Mouse (Mus musculus): ENCODE measurements around the gene Rarres1. TPM values are rescaled to one million over a fixed set of nuclear protein-coding genes. Genes with fewer than 3 reads are reported as not detected.

Rarres1 gene
- 1.6 and 2.3 TPM in 2 replicates for polyA plus RNA-seq (2016; fragmentation: Nextera tagmentation; extraction: Ambion mirVana)

GRCm38 (mm10) chr3:67515274-67515801, at the start of gene Rarres1:
TSS of gene Rarres1 (minus strand) at chr3:67515523.
- ATAC-seq = 0 out of 2 replicates have a peak, but pooled peaks have one; percentile 30
- WGBS (ENCODE audit: insufficient replicate concordance) = 4% methylated on average over 38 of the region's 38 CpGs
- H3K4me1 ChIP-seq = no peaks in the 10 kb centered on the region
- H3K4me3 ChIP-seq = peak within 1 kb of the TSS; percentile 54
- H3K27ac ChIP-seq = no peak within 1 kb of the TSS
- H3K27me3 ChIP-seq (replicated peaks) = peaks cover 52% of the 10 kb centered on the region
- no peaks in the 10 kb centered on the region for H3K36me3 ChIP-seq
- H3K4me2 ChIP-seq = peak within 1 kb of the TSS; percentile 82
- H3K9ac ChIP-seq = peak within 1 kb of the TSS; percentile 53
- H3K9me3 ChIP-seq (replicated peaks) = no peaks in the 10 kb centered on the region

- no peaks in the 10 kb centered on the region for H3K27me3 ChIP-seq (replicated peaks)
- peak overlapping the region; percentile 68 for H3K27ac ChIP-seq
- H3K4me2 ChIP-seq = no peak overlapping the region
- H3K4me3 ChIP-seq = no peak overlapping the region
- H3K9me3 ChIP-seq (replicated peaks) = no peaks in the 10 kb centered on the region
- no peak overlapping the region for H3K9ac ChIP-seq
- peak; percentile 60 for ATAC-seq
- peaks cover 18% of the 10 kb centered on the region for H3K4me1 ChIP-seq
- H3K36me3 ChIP-seq = no peaks in the 10 kb centered on the region
- 46% methylated on average over 5 of the region's 5 CpGs for WGBS (ENCODE audit: insufficient replicate concordance)
These were observed 49.5 kb upstream of the Rarres1 start for GRCm38 (mm10) chr3:67564731-67565357.

- H3K4me2 ChIP-seq = peak overlapping the region; percentile 31
- no peak overlapping the region for H3K9ac ChIP-seq
- ATAC-seq = no peak
- no peaks in the 10 kb centered on the region for H3K27me3 ChIP-seq (replicated peaks)
- H3K4me3 ChIP-seq = no peak overlapping the region
- H3K27ac ChIP-seq = no peak overlapping the region
- no peaks in the 10 kb centered on the region for H3K9me3 ChIP-seq (replicated peaks)
- H3K4me1 ChIP-seq = no peaks in the 10 kb centered on the region
- WGBS (ENCODE audit: insufficient replicate concordance) = 77% methylated on average over 14 of the region's 14 CpGs
- no peaks in the 10 kb centered on the region for H3K36me3 ChIP-seq
These were observed 42.5 kb upstream of the Rarres1 start for GRCm38 (mm10) chr3:67557718-67558354.

- peak overlapping the region; percentile 31 for H3K4me2 ChIP-seq
- H3K9me3 ChIP-seq (replicated peaks) = no peaks in the 10 kb centered on the region
- no peak for ATAC-seq
- no peaks in the 10 kb centered on the region for H3K27me3 ChIP-seq (replicated peaks)
- no peak overlapping the region for H3K9ac ChIP-seq
- no peaks in the 10 kb centered on the region for H3K36me3 ChIP-seq
- no peaks in the 10 kb centered on the region for H3K4me1 ChIP-seq
- H3K27ac ChIP-seq = no peak overlapping the region
- H3K4me3 ChIP-seq = no peak overlapping the region
- WGBS (ENCODE audit: insufficient replicate concordance) = 41% methylated on average over 14 of the region's 14 CpGs
These were observed 41.9 kb upstream of the Rarres1 start for GRCm38 (mm10) chr3:67557200-67557651.

- Histone ChIP-seq H3K27ac (no peak overlapping the region), H3K4me2 (no peak overlapping the region), H3K4me1 (no peaks in the 10 kb centered on the region), H3K9ac (no peak overlapping the region), H3K36me3 (no peaks in the 10 kb centered on the region), H3K9me3 (replicated peaks) (no peaks in the 10 kb centered on the region), H3K4me3 (no peak overlapping the region), H3K27me3 (replicated peaks) (no peaks in the 10 kb centered on the region)
- no peak for ATAC-seq
- WGBS (ENCODE audit: insufficient replicate concordance) = 62% methylated on average over 5 of the region's 5 CpGs
These were observed 39.9 kb upstream of the Rarres1 start for GRCm38 (mm10) chr3:67555211-67555610.

GRCm38 (mm10) chr3:67553927-67554448, 38.7 kb upstream of the Rarres1 start:
- no peak for ATAC-seq
- H3K27me3 ChIP-seq (replicated peaks) = no peaks in the 10 kb centered on the region
- no peaks in the 10 kb centered on the region for H3K4me1 ChIP-seq
- no peaks in the 10 kb centered on the region for H3K9me3 ChIP-seq (replicated peaks)
- WGBS (ENCODE audit: insufficient replicate concordance) = 65% methylated on average over 5 of the region's 5 CpGs
- H3K4me3 ChIP-seq = no peak overlapping the region
- no peaks in the 10 kb centered on the region for H3K36me3 ChIP-seq
- no peak overlapping the region for H3K4me2 ChIP-seq
- no peak overlapping the region for H3K9ac ChIP-seq
- H3K27ac ChIP-seq = no peak overlapping the region

GRCm38 (mm10) chr3:67553281-67553680, 38.0 kb upstream of the Rarres1 start:
- ATAC-seq = no peak
- 42% methylated on average over 4 of the region's 4 CpGs for WGBS (ENCODE audit: insufficient replicate concordance)

GRCm38 (mm10) chr3:67551193-67551592, 35.9 kb upstream of the Rarres1 start:
- WGBS (ENCODE audit: insufficient replicate concordance) = 49% methylated on average over 3 of the region's 3 CpGs
- no peaks in the 10 kb centered on the region for H3K9me3 ChIP-seq (replicated peaks)
- no peak overlapping the region for H3K4me2 ChIP-seq
- no peak overlapping the region for H3K27ac ChIP-seq
- ATAC-seq = peak; percentile 46
- H3K27me3 ChIP-seq (replicated peaks) = no peaks in the 10 kb centered on the region
- no peak overlapping the region for H3K9ac ChIP-seq
- no peak overlapping the region for H3K4me3 ChIP-seq
- H3K36me3 ChIP-seq = no peaks in the 10 kb centered on the region
- H3K4me1 ChIP-seq = no peaks in the 10 kb centered on the region

More at GRCm38 (mm10) chr3:67553281-67553680, 38.0 kb upstream of the Rarres1 start:
- Histone ChIP-seq H3K4me3 (no peak overlapping the region), H3K27ac (no peak overlapping the region), H3K36me3 (no peaks in the 10 kb centered on the region), H3K9ac (no peak overlapping the region), H3K4me2 (no peak overlapping the region), H3K9me3 (replicated peaks) (no peaks in the 10 kb centered on the region), H3K27me3 (replicated peaks) (no peaks in the 10 kb centered on the region), H3K4me1 (no peaks in the 10 kb centered on the region)

- Histone ChIP-seq H3K27ac (no peak overlapping the region), H3K4me1 (no peaks in the 10 kb centered on the region), H3K27me3 (replicated peaks) (no peaks in the 10 kb centered on the region), H3K4me3 (no peak overlapping the region), H3K9ac (no peak overlapping the region), H3K9me3 (replicated peaks) (no peaks in the 10 kb centered on the region), H3K36me3 (no peaks in the 10 kb centered on the region), H3K4me2 (no peak overlapping the region)
- ATAC-seq = no peak
- 53% methylated on average over 8 of the region's 8 CpGs for WGBS (ENCODE audit: insufficient replicate concordance)
These were observed 28.3 kb upstream of the Rarres1 start for GRCm38 (mm10) chr3:67543630-67544029.

GRCm38 (mm10) chr3:67524768-67525167, 9.4 kb upstream of the Rarres1 start:
- Histone ChIP-seq H3K4me2 (no peak overlapping the region), H3K9me3 (replicated peaks) (no peaks in the 10 kb centered on the region), H3K27me3 (replicated peaks) (0 out of 2 replicates have a peak, but pooled peaks cover 4% of the 10 kb centered on the region), H3K27ac (no peak overlapping the region), H3K4me1 (no peaks in the 10 kb centered on the region), H3K9ac (no peak overlapping the region), H3K36me3 (no peaks in the 10 kb centered on the region), H3K4me3 (no peak overlapping the region)
- no peak for ATAC-seq
- WGBS (ENCODE audit: insufficient replicate concordance) = 60% methylated on average over 6 of the region's 6 CpGs

- Histone ChIP-seq H3K4me1 (no peaks in the 10 kb centered on the region), H3K36me3 (no peaks in the 10 kb centered on the region), H3K27ac (no peak overlapping the region), H3K4me3 (no peak overlapping the region), H3K4me2 (no peak overlapping the region), H3K9ac (no peak overlapping the region), H3K9me3 (replicated peaks) (no peaks in the 10 kb centered on the region), H3K27me3 (replicated peaks) (peaks cover 10% of the 10 kb centered on the region; the same call in 1 of the 2 replicates)
- WGBS (ENCODE audit: insufficient replicate concordance) = 66% methylated on average over 8 of the region's 8 CpGs
- no peak for ATAC-seq
These were observed 7.4 kb upstream of the Rarres1 start for GRCm38 (mm10) chr3:67522709-67523108.

GRCm38 (mm10) chr3:67520568-67521143, 5.3 kb upstream of the Rarres1 start:
- no peaks in the 10 kb centered on the region for H3K36me3 ChIP-seq
- no peak overlapping the region for H3K9ac ChIP-seq
- no peak overlapping the region for H3K4me3 ChIP-seq
- no peaks in the 10 kb centered on the region for H3K4me1 ChIP-seq
- no peak for ATAC-seq
- no peaks in the 10 kb centered on the region for H3K9me3 ChIP-seq (replicated peaks)
- no peak overlapping the region for H3K27ac ChIP-seq
- WGBS (ENCODE audit: insufficient replicate concordance) = 70% methylated on average over 5 of the region's 5 CpGs
- peaks cover 24% of the 10 kb centered on the region for H3K27me3 ChIP-seq (replicated peaks)
- H3K4me2 ChIP-seq = no peak overlapping the region
